Mouse (Mus musculus) layer of hippocampus, postnatal 36 days (tissue): ENCODE results near the gene Fam178b. TPM values are rescaled to one million over a fixed set of nuclear protein-coding genes. Genes with fewer than 3 reads are reported as not detected.
A peak's percentile ranks its signal among the peaks of the same experiment; 100 is the strongest.

ENCODE experiments used
- DNase-seq, 2 experiments: peaks; one replicate each; pipeline ENCODE4 v3.0.0; 2022
- total RNA-seq, 2 experiments: library from RNA; stranded (reverse); gene quantifications; 2 replicates each; pipeline ENCODE4 v1.2.3; 2021

Gene Fam178b
- not detected for total RNA-seq

- no peak for DNase-seq
Measured at GRCm38 (mm10) chr1:36682620-36683355, at the start of gene Fam178b. Gene Fam178b (minus strand): TSS chr1:36683183.

DNA sequence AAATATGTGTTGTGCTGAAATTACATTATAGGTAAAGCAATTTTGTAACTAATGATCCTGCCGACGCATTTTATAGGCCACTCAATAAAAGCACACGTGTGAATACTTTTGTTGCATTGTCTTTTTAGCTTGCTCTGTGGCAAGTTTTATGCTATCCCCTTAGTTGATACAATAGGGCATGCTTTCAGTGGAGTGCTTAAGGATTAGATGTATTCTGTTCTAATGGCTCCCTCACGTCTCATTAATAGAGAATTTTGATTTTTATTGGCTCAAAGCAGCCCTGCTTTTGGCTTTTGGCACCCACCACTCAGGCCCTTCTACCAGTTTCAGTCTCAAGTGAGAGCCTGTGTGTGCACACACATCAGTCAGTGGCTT, 41.1 kb upstream of the Fam178b start:
- no peak for DNase-seq

DNA sequence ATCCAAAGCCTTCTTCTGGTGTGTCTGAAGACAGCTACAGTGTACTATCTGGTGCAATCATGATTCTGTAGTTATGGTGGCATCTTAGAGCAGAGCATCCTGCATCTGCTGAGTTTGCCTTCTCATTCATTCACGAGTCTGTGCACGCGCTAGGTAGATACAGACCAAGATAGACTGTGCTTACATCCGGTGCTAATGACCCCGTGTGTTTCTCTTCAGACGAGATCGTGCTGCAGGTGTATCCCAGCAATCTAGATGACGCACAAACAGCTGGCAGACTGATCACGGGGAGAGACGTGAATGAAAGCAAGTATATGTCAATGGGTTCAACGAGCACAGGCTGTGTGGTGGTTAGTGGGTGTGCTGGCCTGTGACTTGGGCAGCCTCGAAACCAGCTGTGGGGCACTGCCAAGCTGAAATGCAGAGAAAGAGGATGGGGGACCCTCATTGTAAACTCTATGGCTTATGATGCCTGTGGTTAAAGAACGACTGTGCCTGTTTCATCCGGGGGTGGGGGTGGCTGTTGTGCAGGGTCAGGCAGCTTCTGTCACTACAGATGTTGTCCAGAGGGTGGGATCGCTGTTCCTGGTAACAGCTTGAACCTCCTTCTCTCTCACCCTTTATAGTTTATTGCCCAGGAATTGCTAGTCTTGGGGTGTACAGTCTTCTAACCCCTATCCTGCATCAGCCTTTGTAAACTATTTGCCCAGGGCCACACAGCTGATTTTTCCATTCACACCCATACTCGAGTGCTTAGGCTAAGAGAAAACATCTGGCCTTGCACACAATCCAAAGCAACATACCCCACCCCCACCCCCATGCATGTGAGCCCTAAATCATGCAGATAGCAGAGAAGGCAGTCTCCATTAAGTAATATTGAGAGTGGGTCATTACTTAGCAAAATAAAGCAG, 40.4 kb upstream of the Fam178b start:
- no peak for DNase-seq

DNA sequence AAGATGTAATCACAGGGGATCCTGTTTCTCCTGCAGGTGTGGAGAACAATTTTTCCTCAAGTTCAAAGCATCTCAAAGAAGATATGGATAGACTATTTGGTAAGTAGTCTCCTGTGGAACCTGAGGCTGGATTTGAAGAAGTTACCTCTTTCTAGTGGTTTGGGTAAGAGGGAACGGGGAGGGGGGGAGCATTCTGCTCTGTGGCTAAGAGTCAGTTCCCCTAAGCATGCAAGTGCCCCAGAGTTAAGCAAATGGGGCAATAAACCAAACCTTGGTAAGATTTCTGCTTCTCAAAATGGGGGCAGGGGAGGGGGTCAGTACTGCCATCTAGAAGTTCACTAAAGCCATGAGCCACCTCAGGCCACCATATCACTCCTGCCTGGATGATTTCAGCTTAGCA, 35.8 kb upstream of the Fam178b start:
- no peak for DNase-seq

- DNase-seq: no peak
Measured at GRCm38 (mm10) chr1:36714311-36714710, 31.3 kb upstream of the Fam178b start, which contains the start of gene Actr1b. Gene Actr1b (minus strand): TSS chr1:36714422.

DNA sequence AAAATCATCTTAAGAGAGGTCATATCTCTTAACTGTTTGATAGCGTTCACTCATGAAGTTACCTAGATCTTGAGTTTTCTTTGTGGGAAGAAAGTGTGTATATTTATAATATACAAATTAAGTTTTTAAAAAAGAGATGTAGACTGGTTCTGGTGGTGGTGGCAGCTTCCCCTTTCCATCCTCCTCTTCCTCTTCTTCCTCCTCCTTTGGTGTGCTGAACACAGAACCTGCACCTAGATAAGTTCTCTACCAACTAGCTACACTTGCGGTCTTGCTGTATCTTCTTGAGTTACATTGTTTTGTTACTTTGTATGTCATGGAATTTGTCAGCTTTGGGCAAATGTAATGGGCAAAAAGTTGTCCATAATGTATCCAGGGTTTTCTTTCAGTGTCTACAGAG, 28.1 kb upstream of the Fam178b start:
- no peak for DNase-seq

DNA sequence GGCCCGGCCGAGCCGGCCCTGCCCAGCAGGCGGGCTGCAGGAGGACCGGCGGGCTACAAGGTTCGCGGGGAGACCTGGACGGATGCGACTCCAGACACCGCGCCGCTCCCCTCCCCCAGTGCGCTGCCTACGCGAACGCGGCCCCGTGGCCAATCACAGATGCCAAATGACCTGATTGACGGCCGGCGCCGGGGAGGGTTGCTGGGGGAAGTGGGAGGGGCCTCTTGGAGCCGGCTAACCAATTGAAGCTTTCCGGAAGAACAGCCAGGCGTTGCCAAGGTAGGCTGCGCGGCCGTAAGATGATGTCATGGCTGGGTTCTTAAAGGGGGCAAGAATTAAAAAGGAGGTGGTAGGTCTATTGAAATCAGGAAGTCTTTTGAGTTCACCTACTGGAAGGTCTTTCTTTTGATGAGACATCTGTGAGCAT, 26.9 kb upstream of the Fam178b start, which contains the start of gene 4933424G06Rik:
Gene 4933424G06Rik (plus strand): TSS at position 296 of the 427 bp plus-strand sequence.
- peak; percentile 98 for DNase-seq

DNA sequence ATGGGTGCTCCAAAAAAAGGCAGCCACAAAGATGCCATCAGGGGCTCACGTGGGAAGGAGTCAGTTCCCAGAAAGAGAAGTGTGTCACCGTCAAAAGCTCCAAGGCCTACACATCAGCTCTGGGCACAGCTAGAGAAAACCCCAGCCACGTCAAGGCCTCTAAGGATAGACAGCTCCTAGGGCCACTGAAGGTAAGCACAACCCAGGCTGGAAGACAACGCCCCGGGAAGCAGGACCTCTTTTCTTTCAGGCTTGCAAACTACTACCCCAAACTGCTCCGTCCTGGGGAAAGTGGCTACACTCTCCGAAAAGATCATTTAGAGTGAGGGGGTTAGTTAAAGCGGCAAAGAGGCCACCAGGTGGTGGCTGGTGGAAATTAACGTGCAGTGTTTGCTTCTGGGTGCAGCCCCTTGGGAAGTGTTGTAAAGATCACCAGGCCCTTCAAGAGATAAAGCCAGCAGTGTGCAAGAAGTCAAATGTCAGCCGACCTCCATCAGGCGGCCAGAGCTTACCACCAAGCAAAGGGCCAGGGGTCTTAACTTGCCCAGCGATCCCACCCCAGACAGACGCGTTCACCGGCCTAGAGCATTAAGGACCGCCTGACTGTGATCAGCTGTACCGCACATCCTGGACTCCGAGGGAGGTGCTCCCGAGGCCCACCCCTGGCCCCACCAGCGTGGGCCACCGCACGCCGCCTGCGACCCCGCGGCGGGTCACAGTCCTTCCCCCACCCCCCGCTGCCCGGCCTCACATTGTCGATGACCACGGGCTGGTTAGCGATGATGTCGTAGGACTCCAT, 26.3 kb upstream of the Fam178b start:
- DNase-seq: no peak

DNA sequence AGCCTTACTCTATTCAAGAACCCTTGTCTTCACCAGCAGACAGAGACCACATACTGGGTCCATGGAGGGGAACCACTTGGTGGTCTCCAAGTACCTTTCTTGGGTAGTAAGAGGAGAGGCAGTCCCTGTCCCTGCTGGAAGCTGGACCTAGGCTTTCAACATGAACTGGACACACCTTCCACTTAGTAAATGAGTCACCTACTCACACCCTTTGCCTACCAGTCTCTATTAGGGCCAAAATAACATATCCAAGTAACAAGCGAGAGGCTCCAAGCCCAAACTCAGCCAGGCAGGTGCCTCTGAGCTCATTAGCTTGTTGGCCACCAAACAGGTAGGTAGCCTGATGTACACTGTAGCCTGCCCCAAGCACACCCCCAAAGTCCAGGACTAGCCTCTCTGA, 25.6 kb upstream of the Fam178b start:
- DNase-seq: no peak

- DNase-seq: no peak
Measured at GRCm38 (mm10) chr1:36707797-36708196, 24.8 kb upstream of the Fam178b start.

- DNase-seq: no peak
Measured at GRCm38 (mm10) chr1:36707166-36707565, 24.2 kb upstream of the Fam178b start.

DNA sequence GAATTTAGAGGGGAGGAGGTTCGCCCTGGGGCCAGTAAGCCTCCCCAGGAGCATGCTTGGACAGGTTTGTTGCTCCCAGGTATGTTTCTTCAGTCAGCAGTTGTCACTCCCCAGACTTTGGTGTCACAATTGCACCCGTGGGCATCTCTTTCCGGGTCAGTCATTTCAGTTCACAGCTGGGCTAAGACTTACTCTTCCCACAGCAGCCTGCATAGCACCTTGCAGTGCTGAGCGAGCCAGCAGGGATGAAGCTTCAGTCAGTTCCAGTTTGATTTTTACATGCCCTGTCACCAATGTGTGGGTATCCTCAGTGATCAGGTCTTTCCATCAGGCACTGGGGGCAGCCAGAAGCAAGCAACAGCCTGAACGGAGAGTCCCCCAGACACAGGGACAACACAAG, 14.0 kb upstream of the Fam178b start:
- DNase-seq: no peak

GRCm38 (mm10) chr1:36696411-36696810, 13.4 kb upstream of the Fam178b start:
- no peak for DNase-seq

- no peak for DNase-seq
Measured at GRCm38 (mm10) chr1:36694871-36695270, 11.9 kb upstream of the Fam178b start.

DNA sequence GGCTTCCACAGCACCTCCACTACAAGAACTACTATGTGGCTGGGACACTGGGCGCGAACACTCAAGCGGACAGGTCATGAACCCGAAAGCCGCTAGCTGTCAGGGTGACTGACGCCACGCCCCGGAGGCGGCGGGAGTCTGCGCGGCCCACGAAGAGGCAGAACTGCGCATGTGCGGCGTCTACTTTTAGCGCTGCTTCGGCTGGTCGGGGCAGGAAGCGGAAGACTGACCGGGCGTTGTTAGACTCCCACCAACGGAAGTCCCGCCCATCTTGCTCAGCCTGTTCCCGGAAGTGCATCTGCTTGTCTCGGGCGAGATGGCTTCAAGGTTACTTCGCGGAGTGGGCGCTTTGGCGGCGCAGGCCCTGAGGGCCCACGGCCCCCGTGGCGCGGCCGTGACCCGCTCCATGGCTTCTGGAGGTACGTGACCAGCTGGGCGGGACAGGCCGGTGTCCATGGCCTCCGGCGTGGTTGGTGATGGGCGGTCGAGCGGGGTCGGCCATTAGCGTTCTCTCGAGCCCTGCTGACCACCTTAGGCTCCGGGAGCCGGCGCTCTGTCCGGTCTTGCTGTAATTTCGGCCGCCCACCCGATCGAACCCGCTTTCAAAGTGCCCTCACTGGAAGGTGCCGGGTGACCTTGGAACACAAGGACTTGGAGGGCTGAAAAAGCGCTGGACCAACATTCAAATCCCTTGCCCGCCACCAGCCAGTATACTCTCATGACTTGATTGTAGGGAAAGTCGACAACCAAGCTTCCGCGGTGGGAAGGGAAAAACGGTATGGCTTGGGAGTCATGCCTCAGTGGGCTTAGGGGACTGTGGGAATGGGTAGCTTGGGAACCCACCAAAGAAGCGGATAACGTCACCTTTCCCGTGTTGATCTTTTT, 8.5 kb upstream of the Fam178b start, which contains the start of gene Cox5b:
Gene Cox5b (plus strand): TSS at position 179 of the 885 bp plus-strand sequence.
- peak; percentile 94 for DNase-seq

DNA sequence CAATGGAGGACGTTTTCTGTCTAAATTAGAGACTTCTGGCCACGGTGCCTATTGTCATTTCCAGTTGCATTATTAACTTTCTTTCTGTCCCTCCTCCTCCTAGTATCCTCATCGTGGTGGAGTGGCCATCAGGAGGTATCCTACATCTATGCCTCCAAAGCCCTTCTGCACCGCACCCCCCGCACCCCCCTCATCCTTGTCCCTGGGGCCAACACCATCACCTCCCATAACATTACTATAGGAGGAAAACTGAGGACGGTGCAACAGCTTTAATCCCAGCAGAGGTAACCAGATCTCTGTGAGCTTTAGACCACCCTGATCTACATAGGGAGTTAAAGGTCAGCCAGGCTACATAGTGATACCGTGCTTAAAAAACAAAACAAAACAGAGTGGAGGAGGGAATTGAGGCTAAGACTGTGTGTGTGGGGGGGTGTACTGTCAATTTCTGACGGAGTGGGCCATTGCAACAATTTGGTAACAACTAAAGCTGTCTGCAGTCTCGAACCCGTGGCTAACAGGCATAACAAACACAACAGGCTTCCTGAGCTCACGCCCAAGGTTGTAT, 7.8 kb upstream of the Fam178b start:
- no peak for DNase-seq

GRCm38 (mm10) chr1:36683810-36684467, 956 bp upstream of the Fam178b start:
- DNase-seq: peak; percentile 78 to 79

DNA sequence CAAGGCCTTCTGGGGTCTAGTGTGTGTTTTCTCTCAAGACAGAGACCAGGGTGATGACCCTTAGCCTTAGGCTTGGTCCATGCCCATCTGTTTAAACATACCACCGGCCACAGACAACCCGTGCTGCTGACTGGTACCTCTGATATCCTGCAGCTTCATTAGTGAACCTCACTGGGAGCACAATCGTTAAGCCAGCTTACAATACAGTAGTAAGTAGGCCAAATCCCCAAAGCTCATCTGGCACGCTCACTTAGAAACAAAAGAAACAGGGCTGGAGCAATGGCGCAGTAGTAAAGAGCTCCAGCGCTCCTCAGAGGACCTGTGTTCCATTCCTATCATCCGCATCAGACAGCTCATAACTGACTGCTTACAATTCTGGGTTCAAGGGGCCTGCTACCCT, 2.1 kb downstream of the Fam178b start:
- DNase-seq: no peak

DNA sequence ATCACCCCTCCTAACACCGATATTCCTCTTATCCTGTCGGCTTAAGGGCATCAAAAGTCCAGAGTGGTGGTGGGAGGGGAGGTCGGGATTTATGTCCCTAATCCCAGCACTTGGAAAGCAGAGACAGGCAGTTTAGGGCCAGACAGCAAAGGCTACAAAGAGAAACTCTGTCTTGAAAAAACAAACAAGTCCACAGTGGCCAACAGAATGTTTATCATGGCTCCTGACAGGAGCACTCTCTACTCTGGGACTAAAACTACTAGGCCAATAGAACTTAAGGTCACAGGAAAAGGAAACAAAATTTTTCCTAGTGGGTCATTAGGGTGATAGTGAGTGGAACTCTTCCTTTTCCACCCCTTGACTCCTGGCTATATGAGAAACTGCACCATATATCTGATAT, 8.0 kb downstream of the Fam178b start:
- no peak for DNase-seq

DNA sequence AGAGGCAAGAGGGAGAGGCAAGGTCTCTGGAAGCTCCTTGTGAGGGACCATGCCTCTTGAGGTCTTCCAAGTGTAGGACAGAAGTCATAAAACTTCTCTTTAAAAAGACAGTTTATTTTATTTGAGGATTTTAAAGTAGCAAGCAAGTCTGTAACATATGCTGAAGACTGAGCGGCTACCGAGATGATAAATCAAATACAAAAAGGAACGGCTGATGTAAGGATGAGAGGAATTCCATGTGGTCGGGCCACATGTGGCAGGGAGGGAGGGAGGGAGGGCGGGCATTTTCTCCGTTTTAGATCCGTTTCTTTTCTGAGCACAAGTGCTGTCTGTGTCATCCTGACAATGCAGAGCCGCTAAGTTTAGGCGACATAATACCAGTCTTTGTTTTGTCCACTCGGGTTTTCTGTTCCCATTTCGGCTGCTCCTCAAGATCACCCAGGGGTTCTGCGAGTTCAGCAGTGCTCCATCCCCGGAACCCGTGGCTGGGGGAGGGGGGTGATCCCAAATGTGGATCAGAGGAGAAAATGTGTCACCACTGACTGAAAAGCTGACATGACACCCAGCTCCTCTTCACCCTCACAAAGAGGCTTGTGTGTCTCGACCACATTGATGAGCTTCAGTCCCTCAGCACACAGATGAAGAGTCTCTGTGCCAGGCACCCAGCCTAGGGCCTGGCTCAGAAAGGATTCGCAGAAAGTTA, 10.2 kb downstream of the Fam178b start:
- peak in 1 of 2 experiments; percentile 21 for DNase-seq
